In the genomic region with DNA sequence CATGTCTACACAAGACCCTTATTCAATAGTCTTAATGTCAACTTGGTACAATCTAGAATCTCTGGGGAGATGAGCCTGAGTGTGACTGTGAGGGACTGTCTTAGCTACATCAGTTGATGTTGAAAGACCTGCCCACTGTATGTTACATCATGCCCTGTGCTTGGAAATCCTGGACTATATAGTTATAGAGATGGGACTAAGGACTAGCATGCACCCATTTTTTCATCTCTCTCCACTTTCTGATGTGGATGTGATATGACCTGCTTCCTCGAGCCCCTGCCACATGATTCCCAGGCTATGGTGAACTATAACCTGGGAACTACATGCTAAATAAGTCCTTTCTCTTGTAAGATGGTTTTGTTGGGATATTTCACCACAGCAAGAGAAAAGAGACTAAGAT, we compare ENCODE assay signal across 28 mouse cellular contexts.
"Had no signal": no experiment of that assay in that cellular context is flagged by ENCODE, and none has a peak within 500 bp of the region (broad histone marks: within the 10 kb centered on the region; RNA-seq: fewer than 3 reads in every experiment).

No protein-coding gene starts in this region.

- H3K4me1 ChIP-seq: embryonic facial prominence, embryonic 10.5 days; embryonic facial prominence, embryonic 12.5 days; embryonic facial prominence, embryonic 13.5 days; embryonic facial prominence, embryonic 15.5 days; forebrain, embryonic 10.5 days; forebrain, embryonic 12.5 days; forebrain, embryonic 13.5 days; forebrain, embryonic 15.5 days had no signal

- H3K4me2 ChIP-seq: embryonic facial prominence, embryonic 12.5 days; embryonic facial prominence, embryonic 13.5 days; embryonic facial prominence, embryonic 15.5 days; forebrain, embryonic 12.5 days; forebrain, embryonic 13.5 days; forebrain, embryonic 15.5 days had no signal

- H3K27me3 ChIP-seq: embryonic facial prominence, embryonic 12.5 days; embryonic facial prominence, embryonic 13.5 days; embryonic facial prominence, embryonic 15.5 days; forebrain, embryonic 12.5 days; forebrain, embryonic 13.5 days; forebrain, embryonic 15.5 days had no signal

- H3K4me3 ChIP-seq: embryonic facial prominence, embryonic 10.5 days; embryonic facial prominence, embryonic 12.5 days; embryonic facial prominence, embryonic 13.5 days; embryonic facial prominence, embryonic 15.5 days; erythroblast, embryonic 14.5 days; forebrain, embryonic 10.5 days; forebrain, embryonic 12.5 days; forebrain, embryonic 13.5 days; forebrain, embryonic 15.5 days; gastrocnemius, adult 2 months; heart, adult 2 months had no signal

- H3K9ac ChIP-seq: embryonic facial prominence, embryonic 12.5 days; embryonic facial prominence, embryonic 13.5 days; embryonic facial prominence, embryonic 15.5 days; forebrain, embryonic 12.5 days; forebrain, embryonic 13.5 days; forebrain, embryonic 15.5 days; forebrain, postnatal 0 days had no signal

- H3K27ac ChIP-seq: embryonic facial prominence, embryonic 10.5 days; embryonic facial prominence, embryonic 12.5 days; embryonic facial prominence, embryonic 13.5 days; embryonic facial prominence, embryonic 15.5 days; forebrain, embryonic 10.5 days; forebrain, embryonic 12.5 days; forebrain, embryonic 13.5 days; forebrain, embryonic 15.5 days; gastrocnemius, adult 2 months; heart, adult 2 months had no signal

- H3K9me3 ChIP-seq: embryonic facial prominence, embryonic 10.5 days; embryonic facial prominence, embryonic 12.5 days; embryonic facial prominence, embryonic 13.5 days; embryonic facial prominence, embryonic 15.5 days; forebrain, embryonic 10.5 days; forebrain, embryonic 12.5 days; forebrain, embryonic 13.5 days; forebrain, embryonic 15.5 days had no signal

- ATAC-seq: forebrain, embryonic 13.5 days; forebrain, embryonic 14.5 days; forebrain, embryonic 15.5 days; forebrain, embryonic 16.5 days; forebrain, postnatal 0 days had no signal

- DNase-seq: cerebellum, adult 2 months; cerebellum, adult 8-10 months; cerebellum, adult 9-10 months; cerebellum, adult 9-11 months; cerebellum, postnatal 10 days; cerebellum, postnatal 14 days; cerebellum, postnatal 25 days; cerebellum, postnatal 36 days; embryo, embryonic 11 days; forebrain, postnatal 0 days; gastrocnemius, adult 2 months; gastrocnemius, postnatal 10 days; gastrocnemius, postnatal 14 days; gastrocnemius, postnatal 25 days; gastrocnemius, postnatal 36 days; heart, adult 18-20 months; heart, adult 2 months had no signal
